ENCODE assay signal across 8 mouse cellular contexts in genomic region chr16:91561099-91561498, GRCm38 (mm10). TPM values are rescaled to one million over a fixed set of nuclear protein-coding genes. Genes with fewer than 3 reads are reported as not detected.
DNase-seq lines count a peak whose midpoint lies in the region; ATAC-seq and TF ChIP-seq lines count a peak whose summit lies in the region.

No protein-coding gene starts in this region.

- no peaks in the 10 kb centered on the region for H3K27me3 ChIP-seq in testis, adult 2 months (ENCODE audit: control insufficient read depth, insufficient read depth, low read length)

- peak; percentile 72; the same call in 1 of the 2 replicates for ATAC-seq in frontal cortex, adult (ENCODE audit: low TSS enrichment)
- peak; percentile 73; the same call in 1 of the 2 replicates for ATAC-seq in erythroblast, adult 5-6 weeks (replicated peaks; ENCODE audit: low FRiP score, poor library complexity, severe bottlenecking)

- no peak for DNase-seq in frontal cortex, postnatal 10 days (ENCODE audit: low spot score in 2 of 2)
- no peak for DNase-seq in testis, postnatal 14 days (ENCODE audit: low spot score)
- peak; percentile 77 for DNase-seq in lung, postnatal 36 days
- peak; percentile 57 for DNase-seq in thymus, postnatal 4 days
- DNase-seq in testis, postnatal 10 days (ENCODE audit: low spot score), result no peak

- peaks cover 19% of the 10 kb centered on the region for H3K4me1 ChIP-seq in testis, adult 2 months (ENCODE audit: control insufficient read depth, insufficient read depth, low read length)

- H3K4me3 ChIP-seq in testis, adult 2 months (ENCODE audit: control insufficient read depth, low read depth, low read length), result peak overlapping the region; percentile 81

- no peak overlapping the region for H3K27ac ChIP-seq in testis, adult 2 months (ENCODE audit: control insufficient read depth, insufficient read depth, low read depth, low read length)

- TF ChIP-seq POLR2A in testis, adult 2 months (IDR thresholded peaks at IDR 0.05; ENCODE audit: control insufficient read depth, low read depth, low read length), result no peak

- no peaks in the 10 kb centered on the region for H3K36me3 ChIP-seq in testis, adult 2 months (ENCODE audit: control insufficient read depth, insufficient read depth, low read length)

- peak; percentile 37; the same call in 1 of the 2 replicates for TF ChIP-seq CTCF in testis, adult 2 months (IDR thresholded peaks at IDR 0.05; ENCODE audit: control insufficient read depth, insufficient read depth, insufficient replicate concordance, low read depth, low read length)

RNA-seq across cellular contexts. Expression of gene Ifngr2, which starts 14.2 kb away (rescaled TPM):
- polyA plus RNA-seq in testis, adult 2 months (2012; rRNA removed), result 11.4 and 12.4 TPM in 2 replicates
- 6.7 and 13.3 TPM in 2 replicates for total RNA-seq in erythroblast, adult 5-6 weeks (2015; ENCODE audit: low replicate concordance)
- total RNA-seq in erythroblast, adult 5-6 weeks (2017; ENCODE audit: low replicate concordance), result 3.9 and 6.4 TPM in 2 replicates

RNA-seq across cellular contexts. Expression of gene Tmem50b, which starts 36.5 kb away (rescaled TPM):
- polyA plus RNA-seq in testis, adult 2 months (2012; rRNA removed), result 50.6 and 54.1 TPM in 2 replicates
- total RNA-seq in erythroblast, adult 5-6 weeks (2015; ENCODE audit: low replicate concordance), result 20.8 and 23.6 TPM in 2 replicates
- total RNA-seq in erythroblast, adult 5-6 weeks (2017; ENCODE audit: low replicate concordance), result 11.2 and 12.0 TPM in 2 replicates

RNA-seq across cellular contexts. Expression of gene Dnajc28, which starts 57.7 kb away (rescaled TPM):
- 9.0 and 12.5 TPM in 2 replicates for polyA plus RNA-seq in testis, adult 2 months (2012; rRNA removed)
- total RNA-seq in erythroblast, adult 5-6 weeks (2015; ENCODE audit: low replicate concordance), result 4.2 TPM in 2 replicates
- total RNA-seq in erythroblast, adult 5-6 weeks (2017; ENCODE audit: low replicate concordance), result 9.5 and 12.0 TPM in 2 replicates

Comparison
In these comparisons a context has a peak if more than half of its experiments do, and no peak if none do; other contexts are left out.
1. DNase-seq: peak in lung, postnatal 36 days (single experiment) and thymus, postnatal 4 days (single experiment); none in frontal cortex, postnatal 10 days (0 of 2), testis, postnatal 14 days (single experiment) and testis, postnatal 10 days (single experiment).